Mouse (Mus musculus) midbrain, embryonic 10.5 days (tissue): ENCODE results near the gene Clvs2. TPM values are rescaled to one million over a fixed set of nuclear protein-coding genes. Genes with fewer than 3 reads are reported as not detected.

Experiments used
- polyA plus RNA-seq: library from polyadenylated mRNA; unstranded; fragments of >200 nt; fragmentation: Nextera tagmentation; extraction: Ambion mirVana; gene quantifications from 2 replicates; pipeline ENCODE4 v1.2.1, GENCODE M21; 2016

The Clvs2 gene
- polyA plus RNA-seq, 1 experiment from 2014 or later: 1.3 TPM

Other genes starting within 250 kb of the Clvs2 start
- gene Sult3a2, start 161.9 kb upstream of the Clvs2 start, polyA plus RNA-seq: not detected in 2 replicates
- gene Sult3a1, start 233.0 kb upstream of the Clvs2 start, polyA plus RNA-seq: not detected in 2 replicates